Mouse (Mus musculus): ENCODE data around the gene Igsf6. TPM values are rescaled to one million over a fixed set of nuclear protein-coding genes. Genes with fewer than 3 reads are reported as not detected.

Gene Igsf6
- total RNA-seq (2014; rRNA removed; ENCODE audit: low replicate concordance) (1.6 TPM in 1 of 2 replicates, not detected in the other), polyA plus RNA-seq (2015; fragmentation: Nextera tagmentation; extraction: Ambion mirVana) (1.1 TPM in 2 replicates)

DNA sequence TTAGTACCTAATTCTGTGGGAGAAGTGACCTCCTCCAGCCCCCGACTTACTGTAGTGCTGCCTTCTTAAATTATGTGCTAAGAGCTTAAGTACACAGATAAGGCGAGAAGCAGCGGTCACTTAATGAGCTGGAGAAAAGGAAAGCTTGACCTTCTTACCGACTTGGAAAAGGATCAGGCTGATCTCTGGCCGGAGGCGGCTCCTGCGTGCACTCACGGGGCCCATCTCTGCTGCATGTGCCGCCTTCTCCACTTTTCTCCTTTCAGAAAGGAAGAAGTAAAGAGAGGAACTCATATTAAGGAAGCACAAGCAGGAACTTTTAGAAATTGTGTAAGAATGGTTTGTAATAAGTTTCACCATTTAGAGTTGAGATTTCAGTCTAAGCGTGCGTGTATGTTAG lies at the start of gene Igsf6:
Igsf6 (minus strand) TSS at position 292 of the 400 bp plus-strand sequence.
- no peaks in the 10 kb centered on the region for H3K27me3 ChIP-seq (ENCODE audit: control insufficient read depth, insufficient read depth, low read length)
- H3K4me3 ChIP-seq (ENCODE audit: low read depth, low read length) = no peak within 1 kb of the TSS
- no peak within 1 kb of the TSS for H3K9ac ChIP-seq (replicated peaks; ENCODE audit: low read depth, low read length)
- TF ChIP-seq CTCF (IDR thresholded peaks at IDR 0.05; ENCODE audit: low read depth) = no peak
- no peak for TF ChIP-seq EP300 (IDR thresholded peaks at IDR 0.05; ENCODE audit: low read depth)
- H3K36me3 ChIP-seq (replicated peaks; ENCODE audit: control insufficient read depth, insufficient read depth, low read length) = peaks cover 28% of the 10 kb centered on the region
- H3K9me3 ChIP-seq (replicated peaks; ENCODE audit: control insufficient read depth, low read length) = no peaks in the 10 kb centered on the region
- H3K4me1 ChIP-seq (ENCODE audit: control insufficient read depth, insufficient read depth) = peaks cover 12% of the 10 kb centered on the region
- peak within 1 kb of the TSS; percentile 72 for H3K27ac ChIP-seq (ENCODE audit: low read depth)
- 43% methylated on average over 11 of the region's 11 CpGs for WGBS
- DNase-seq (ENCODE audit: low spot score) (no peak), ATAC-seq (ENCODE audit: insufficient read depth, low read depth) (no peak)
- 0 out of 2 replicates have a peak within 1 kb of the TSS, but pooled peaks have one; percentile 10 for H3K4me2 ChIP-seq (ENCODE audit: low read depth, low read length)

DNA sequence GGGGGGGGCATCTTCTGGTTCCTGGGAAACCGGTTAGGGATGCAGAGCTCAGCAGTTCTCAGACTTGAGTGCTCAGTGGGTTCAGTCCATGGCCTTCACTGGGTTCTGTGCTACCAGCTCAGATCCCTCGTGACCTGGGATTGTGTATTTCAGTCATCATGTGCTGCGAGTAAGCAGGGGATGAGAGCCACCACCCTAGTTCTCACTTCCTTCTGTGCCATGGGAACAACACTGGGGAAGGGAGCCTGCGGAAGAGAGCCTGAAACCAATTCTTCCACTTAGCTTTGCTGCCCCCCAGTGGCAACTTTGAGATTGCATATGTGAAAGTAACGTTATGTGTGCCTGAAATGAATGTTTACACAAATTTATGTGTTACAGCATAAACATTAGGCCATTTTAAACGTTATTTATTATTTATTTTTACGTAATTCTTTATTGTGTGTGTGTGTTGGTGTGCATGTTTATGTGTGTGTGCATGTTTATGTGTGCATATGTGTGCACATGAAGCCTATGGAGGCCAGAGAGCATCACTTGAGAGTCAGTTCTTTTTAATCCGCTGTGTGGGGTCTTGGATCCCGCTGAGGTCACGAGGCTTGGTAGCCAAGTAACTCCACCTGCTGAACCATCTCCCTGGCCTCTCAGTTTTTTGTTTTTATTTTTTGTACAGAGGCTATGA lies 45.9 kb upstream of the Igsf6 start:
- no peaks in the 10 kb centered on the region for H3K27me3 ChIP-seq (ENCODE audit: control insufficient read depth, insufficient read depth, low read length)
- H3K9ac ChIP-seq (replicated peaks; ENCODE audit: low read depth, low read length) = no peak overlapping the region
- TF ChIP-seq EP300 (IDR thresholded peaks at IDR 0.05; ENCODE audit: low read depth) (no peak), CTCF (IDR thresholded peaks at IDR 0.05; ENCODE audit: low read depth) (peak; percentile 89)
- no peaks in the 10 kb centered on the region for H3K9me3 ChIP-seq (replicated peaks; ENCODE audit: control insufficient read depth, low read length)
- no peaks in the 10 kb centered on the region for H3K36me3 ChIP-seq (replicated peaks; ENCODE audit: control insufficient read depth, insufficient read depth, low read length)
- DNase-seq (ENCODE audit: low spot score) (peak; percentile 70), ATAC-seq (ENCODE audit: insufficient read depth, low read depth) (peak; percentile 58; the same call in 1 of the 2 replicates)
- H3K4me1 ChIP-seq (ENCODE audit: control insufficient read depth, insufficient read depth) = no peaks in the 10 kb centered on the region
- 9% methylated on average over 10 of the region's 10 CpGs for WGBS
- no peak overlapping the region for H3K4me3 ChIP-seq (ENCODE audit: low read depth, low read length)
- H3K27ac ChIP-seq (ENCODE audit: low read depth) = no peak overlapping the region
- H3K4me2 ChIP-seq (ENCODE audit: low read depth, low read length) = no peak overlapping the region

DNA sequence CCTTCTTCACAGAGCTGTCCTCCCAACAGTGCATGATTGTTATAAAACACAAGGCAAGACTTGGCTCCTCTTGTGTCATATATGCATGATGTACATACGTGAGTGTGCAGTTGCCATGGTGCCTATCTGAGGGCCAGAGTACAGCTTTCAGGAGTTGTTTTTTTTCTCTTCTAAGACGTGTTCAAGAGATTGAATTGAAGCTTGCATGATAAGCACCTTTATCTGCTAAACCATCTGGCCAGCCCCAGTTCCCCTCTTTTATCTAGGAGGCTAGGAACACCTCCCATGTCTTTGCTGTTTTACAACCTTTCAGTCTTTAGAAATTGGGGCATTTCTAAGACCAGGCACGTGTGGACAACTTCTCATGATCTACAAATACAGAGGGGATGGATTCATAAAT lies 37.4 kb upstream of the Igsf6 start:
- TF ChIP-seq EP300 (IDR thresholded peaks at IDR 0.05; ENCODE audit: low read depth) (no peak), CTCF (IDR thresholded peaks at IDR 0.05; ENCODE audit: low read depth) (no peak)
- WGBS = 55% methylated on average over 3 of the region's 3 CpGs
- peaks cover 14% of the 10 kb centered on the region for H3K4me1 ChIP-seq (ENCODE audit: control insufficient read depth, insufficient read depth)
- peak overlapping the region; percentile 70 for H3K27ac ChIP-seq (ENCODE audit: low read depth)
- no peaks in the 10 kb centered on the region for H3K27me3 ChIP-seq (ENCODE audit: control insufficient read depth, insufficient read depth, low read length)
- H3K9ac ChIP-seq (replicated peaks; ENCODE audit: low read depth, low read length) = no peak overlapping the region
- H3K4me2 ChIP-seq (ENCODE audit: low read depth, low read length) = no peak overlapping the region
- no peak overlapping the region for H3K4me3 ChIP-seq (ENCODE audit: low read depth, low read length)
- H3K9me3 ChIP-seq (replicated peaks; ENCODE audit: control insufficient read depth, low read length) = no peaks in the 10 kb centered on the region
- DNase-seq (ENCODE audit: low spot score) = no peak
- H3K36me3 ChIP-seq (replicated peaks; ENCODE audit: control insufficient read depth, insufficient read depth, low read length) = no peaks in the 10 kb centered on the region
- ATAC-seq (ENCODE audit: insufficient read depth, low read depth) = peak; percentile 16; the same call in 1 of the 2 replicates

DNA sequence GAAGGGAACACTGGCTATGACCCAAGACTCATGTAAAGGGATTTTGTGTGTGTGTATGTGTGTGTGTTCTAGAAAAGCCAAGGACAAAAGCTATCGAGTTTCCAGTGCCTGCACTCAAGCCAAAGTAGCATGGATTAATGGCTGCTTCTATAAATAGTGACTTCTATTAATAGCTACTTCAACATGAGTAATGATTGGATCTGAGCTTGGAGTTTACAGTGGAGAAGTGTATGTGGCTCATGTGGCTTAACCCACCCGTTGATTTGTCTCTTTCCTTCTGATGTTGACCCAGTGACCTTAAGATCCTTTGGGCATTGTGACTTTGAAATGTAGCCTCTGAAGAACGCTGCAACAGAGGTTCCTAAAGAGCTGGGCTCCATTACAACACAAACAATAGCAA lies 36.9 kb upstream of the Igsf6 start:
- peak; percentile 78 for ATAC-seq (ENCODE audit: insufficient read depth, low read depth)
- Histone ChIP-seq H3K27ac (ENCODE audit: low read depth) (peak overlapping the region; percentile 70), H3K27me3 (ENCODE audit: control insufficient read depth, insufficient read depth, low read length) (no peaks in the 10 kb centered on the region)

DNA sequence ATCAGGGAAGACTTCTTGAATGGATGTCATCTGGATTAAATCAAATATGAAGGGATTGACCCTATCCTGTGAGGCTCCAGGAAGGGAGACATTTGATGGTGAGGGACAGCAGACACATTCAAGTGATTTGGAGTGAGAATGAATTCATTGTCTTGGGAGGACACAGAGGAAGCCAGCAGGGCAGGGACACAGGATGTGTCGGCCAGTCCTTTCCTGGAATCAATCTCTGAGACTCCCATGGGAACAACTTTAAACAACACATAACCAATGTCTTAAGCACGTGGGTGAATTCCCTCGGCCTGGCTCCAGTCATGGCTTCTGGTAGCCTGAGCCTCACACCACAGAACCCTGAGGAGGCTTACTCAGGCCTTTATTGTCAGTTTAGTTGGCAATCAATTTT lies 33.5 kb upstream of the Igsf6 start:
- WGBS = 58% methylated on average over 3 of the region's 3 CpGs
- Histone ChIP-seq H3K9me3 (replicated peaks; ENCODE audit: control insufficient read depth, low read length) (no peaks in the 10 kb centered on the region), H3K36me3 (replicated peaks; ENCODE audit: control insufficient read depth, insufficient read depth, low read length) (no peaks in the 10 kb centered on the region), H3K27ac (ENCODE audit: low read depth) (peak overlapping the region; percentile 44), H3K4me3 (ENCODE audit: low read depth, low read length) (no peak overlapping the region), H3K27me3 (ENCODE audit: control insufficient read depth, insufficient read depth, low read length) (no peaks in the 10 kb centered on the region), H3K4me1 (ENCODE audit: control insufficient read depth, insufficient read depth) (peaks cover 14% of the 10 kb centered on the region), H3K9ac (replicated peaks; ENCODE audit: low read depth, low read length) (no peak overlapping the region), H3K4me2 (ENCODE audit: low read depth, low read length) (no peak overlapping the region)
- TF ChIP-seq EP300 (IDR thresholded peaks at IDR 0.05; ENCODE audit: low read depth) (no peak; the same call in 1 of the 2 replicates), CTCF (IDR thresholded peaks at IDR 0.05; ENCODE audit: low read depth) (no peak)
- ATAC-seq (ENCODE audit: insufficient read depth, low read depth) = peak; percentile 57
- DNase-seq (ENCODE audit: low spot score) = peak; percentile 33

More for the DNA sequence above, 36.9 kb upstream of the Igsf6 start:
- Histone ChIP-seq H3K4me2 (ENCODE audit: low read depth, low read length) (no peak overlapping the region), H3K9me3 (replicated peaks; ENCODE audit: control insufficient read depth, low read length) (no peaks in the 10 kb centered on the region), H3K36me3 (replicated peaks; ENCODE audit: control insufficient read depth, insufficient read depth, low read length) (no peaks in the 10 kb centered on the region), H3K4me3 (ENCODE audit: low read depth, low read length) (no peak overlapping the region), H3K4me1 (ENCODE audit: control insufficient read depth, insufficient read depth) (peaks cover 14% of the 10 kb centered on the region), H3K9ac (replicated peaks; ENCODE audit: low read depth, low read length) (no peak overlapping the region)
- 0 out of 2 replicates have a peak, but pooled peaks have one; percentile 40 for TF ChIP-seq EP300 (IDR thresholded peaks at IDR 0.05; ENCODE audit: low read depth)
- no peak for TF ChIP-seq CTCF (IDR thresholded peaks at IDR 0.05; ENCODE audit: low read depth)
- DNase-seq (ENCODE audit: low spot score) = peak; percentile 84
- 6% methylated on average over 3 of the region's 3 CpGs for WGBS
